Mouse (Mus musculus) heart, adult 2 months (tissue): ENCODE measurements at regions not wholly inside any gene's neighbourhood (a gene's known extent, or its start where the extent isn't known, plus 50 kb on each side); places are given as distances from the start of the nearest gene placed in this dataset.

ENCODE experiments used
- DNase-seq, 2 experiments: peaks; one replicate each; pipeline ENCODE4 v3.0.0; 2021
- H3K27ac ChIP-seq: fragments of 200-600 bp; 2 replicates; pipeline ENCODE4 v1.8.1; 2022
- H3K27me3 ChIP-seq: fragments of 200-500 bp; 2 replicates; pipeline ENCODE4 v1.6.1; 2012; ENCODE audit warnings: mild to moderate bottlenecking, low read length, inconsistent platforms, mixed read lengths; ENCODE audit not compliant: control insufficient read depth, insufficient read depth
- H3K36me3 ChIP-seq: fragments of 200-500 bp; 2 replicates; pipeline ENCODE4 v1.6.1; 2012; ENCODE audit warnings: low read length, inconsistent platforms; ENCODE audit not compliant: control insufficient read depth, insufficient read depth
- H3K4me1 ChIP-seq: fragments of 200-500 bp; 2 replicates; pipeline ENCODE4 v1.6.1; 2011; ENCODE audit warnings: low read length; ENCODE audit not compliant: control insufficient read depth, insufficient read depth
- H3K4me3 ChIP-seq: fragments of 200-600 bp; 2 replicates; pipeline ENCODE4 v1.8.1; 2022
- H3K79me2 ChIP-seq: fragments of 200-500 bp; replicated peaks from 2 replicates; pipeline ENCODE4 v1.6.1; 2012; ENCODE audit warnings: mild to moderate bottlenecking, inconsistent platforms, low read length, moderate library complexity, mixed read lengths; ENCODE audit not compliant: control insufficient read depth, insufficient read depth
- H3K9ac ChIP-seq: fragments of 200-500 bp; 2 replicates; pipeline ENCODE4 v1.6.1; 2012; ENCODE audit warnings: low read depth, mild to moderate bottlenecking, control low read depth, inconsistent platforms, low read length, mixed read lengths
- CTCF ChIP-seq: fragments of 200-600 bp; IDR thresholded peaks from 2 replicates; pipeline ENCODE4 v1.8.1; 2022; ENCODE audit warnings: antibody characterized with exemption, mild to moderate bottlenecking, moderate library complexity
- EP300 ChIP-seq: fragments of 200-500 bp; IDR thresholded peaks from 2 replicates; pipeline ENCODE4 v1.6.1; 2011; ENCODE audit warnings: low read depth, low read length, control low read depth; ENCODE audit not compliant: insufficient read depth
- POLR2A ChIP-seq: fragments of 200-500 bp; IDR thresholded peaks from 2 replicates; pipeline ENCODE4 v1.6.1; 2011; ENCODE audit warnings: mild to moderate bottlenecking, low read depth, low read length, control low read depth; ENCODE audit not compliant: insufficient read depth
- WGBS: fragments of 180-500 bp; shearing (Covaris S2); methylation state at CpG from one replicate; pipeline ENCODE4 v1.1.7; 2018; 5-methylcytosine and 5-hydroxymethylcytosine counted together
- intact Hi-C: fragments of 180-260 bp; cut with DNase I; formaldehyde crosslinking; loops from one replicate; pipeline ENCODE4 v1.15.1; 2025

DNA sequence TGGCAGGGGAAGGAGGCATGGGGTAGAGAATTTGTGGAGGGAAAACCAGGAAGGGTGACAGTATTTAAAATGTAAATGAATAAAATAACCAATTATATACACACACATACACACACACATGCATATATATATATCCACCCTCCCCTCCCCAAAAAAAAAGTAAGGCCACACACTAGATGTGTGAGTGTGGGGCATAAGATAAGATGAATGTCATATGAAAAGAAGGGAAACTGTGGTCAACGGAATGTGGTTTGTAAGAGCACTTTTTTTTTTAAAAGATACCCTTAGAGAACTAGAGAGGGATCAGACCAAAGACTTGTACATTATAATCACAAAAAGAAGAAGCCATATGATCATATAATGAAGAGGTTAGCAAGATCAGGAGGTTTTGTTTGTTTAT is 540.0 kb upstream of the Vstm2a start:
- H3K27ac ChIP-seq = no peak overlapping the region
- H3K9ac ChIP-seq = no peak overlapping the region
- no peak for DNase-seq
- TF ChIP-seq CTCF = no peak
- TF ChIP-seq EP300 = no peak
- no peak for TF ChIP-seq POLR2A
- no peak overlapping the region for H3K4me3 ChIP-seq
- no peaks in the 10 kb centered on the region for H3K27me3 ChIP-seq
- intact Hi-C loops = no loop called here
- no peaks in the 10 kb centered on the region for H3K79me2 ChIP-seq
- no peaks in the 10 kb centered on the region for H3K36me3 ChIP-seq
- no peaks in the 10 kb centered on the region for H3K4me1 ChIP-seq
- WGBS = 66% methylated on average over 1 of the region's 1 CpGs

DNA sequence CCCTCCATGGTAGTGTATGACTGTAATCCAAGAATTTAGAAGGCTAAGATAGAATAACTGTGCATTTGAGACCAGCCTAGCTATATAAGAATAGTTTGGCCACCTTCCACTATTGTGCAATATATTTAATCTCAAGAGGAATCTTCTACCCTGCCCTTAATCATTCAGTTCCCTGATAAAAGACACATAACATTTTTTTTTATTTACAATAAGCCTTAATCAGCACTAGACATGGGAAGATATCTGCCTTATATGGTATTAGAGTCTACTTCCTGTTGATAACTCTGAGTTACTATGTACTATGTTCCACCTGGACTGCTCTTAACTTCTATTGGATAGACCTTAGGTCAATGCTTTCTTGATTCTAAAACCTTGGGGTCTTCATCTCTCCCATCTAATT is 519.9 kb upstream of the Vstm2a start:
- Histone ChIP-seq H3K27me3 (no peaks in the 10 kb centered on the region), H3K4me1 (no peaks in the 10 kb centered on the region), H3K27ac (no peak overlapping the region), H3K36me3 (no peaks in the 10 kb centered on the region), H3K9ac (no peak overlapping the region), H3K79me2 (no peaks in the 10 kb centered on the region), H3K4me3 (no peak overlapping the region)
- DNase-seq = no peak
- TF ChIP-seq CTCF (no peak), POLR2A (no peak), EP300 (no peak)
- intact Hi-C loops = no loop called here

DNA sequence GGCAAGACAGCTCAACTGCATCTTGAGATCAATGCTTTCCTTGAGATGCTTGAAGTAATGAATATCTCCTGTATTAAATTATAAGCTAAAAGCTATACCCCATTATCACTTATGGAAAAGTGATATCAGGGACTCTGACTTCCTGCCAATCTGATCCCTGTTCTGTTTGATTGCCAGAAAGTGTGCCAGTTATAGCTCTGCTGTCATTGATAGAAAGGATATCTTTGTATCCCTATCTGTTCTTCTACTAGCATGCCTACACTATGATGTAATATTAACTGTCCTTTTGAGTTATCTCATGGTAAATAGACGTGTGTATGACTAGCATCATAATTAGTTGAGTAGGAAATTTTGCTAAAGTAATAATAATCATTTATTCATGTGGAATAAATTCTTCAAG is 501.5 kb upstream of the Vstm2a start:
- H3K79me2 ChIP-seq = no peaks in the 10 kb centered on the region
- no peak overlapping the region for H3K27ac ChIP-seq
- TF ChIP-seq EP300 (no peak), POLR2A (no peak)
- no peak overlapping the region for H3K4me3 ChIP-seq
- WGBS = 26% methylated on average over 1 of the region's 1 CpGs
- H3K4me1 ChIP-seq = no peaks in the 10 kb centered on the region
- no peak for DNase-seq
- intact Hi-C loops = no loop called here
- no peak overlapping the region for H3K9ac ChIP-seq
- H3K27me3 ChIP-seq = no peaks in the 10 kb centered on the region; the same call in 1 of the 2 replicates
- no peaks in the 10 kb centered on the region for H3K36me3 ChIP-seq

DNA sequence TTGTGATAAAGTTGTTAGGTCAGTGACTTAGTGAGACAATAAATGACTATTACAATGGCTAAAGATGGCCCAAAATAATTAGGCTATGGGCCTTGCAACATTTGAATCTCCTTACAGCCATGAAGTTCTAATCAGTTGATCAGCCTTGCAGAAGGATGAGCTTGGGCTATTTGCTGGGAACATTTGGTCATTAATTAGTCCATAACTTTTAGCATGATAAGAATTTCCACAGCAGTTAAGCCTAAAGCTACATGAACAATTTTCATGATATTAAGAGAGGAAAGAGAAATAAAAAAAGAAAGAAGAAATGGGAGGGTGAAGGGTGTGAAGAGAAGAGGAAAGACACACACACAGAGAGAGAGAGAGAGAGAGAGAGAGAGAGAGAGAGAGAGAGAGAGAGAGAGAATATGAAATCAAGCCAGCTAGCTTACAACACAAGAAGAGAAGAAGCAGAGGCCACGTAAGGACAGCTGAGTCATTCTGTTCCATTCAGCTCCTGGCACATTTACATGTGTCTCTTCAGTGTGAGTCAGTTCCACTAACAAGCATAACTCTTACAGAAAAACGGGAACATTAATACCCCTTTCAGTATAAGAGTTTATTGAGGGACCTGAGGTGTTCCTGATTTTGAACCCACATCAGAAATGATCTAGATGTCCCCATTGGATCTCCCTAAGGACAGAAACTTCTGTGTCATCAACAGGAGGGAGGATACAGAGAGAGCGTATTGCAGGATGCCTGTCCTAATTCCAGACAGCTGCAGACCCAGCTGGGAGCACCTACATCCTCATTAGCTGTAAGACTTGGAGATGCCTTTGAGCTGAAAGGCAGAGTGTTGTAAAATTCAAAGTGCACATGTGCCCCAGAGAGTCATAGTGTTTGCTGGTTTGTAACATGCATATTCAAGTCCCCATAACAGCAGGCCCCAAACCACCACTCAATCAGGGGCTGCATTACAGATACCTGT is 487.6 kb upstream of the Vstm2a start:
- Histone ChIP-seq H3K27ac (no peak overlapping the region; the same call in 1 of the 2 replicates), H3K36me3 (no peaks in the 10 kb centered on the region), H3K4me3 (no peak overlapping the region), H3K79me2 (no peaks in the 10 kb centered on the region), H3K4me1 (no peaks in the 10 kb centered on the region), H3K9ac (no peak overlapping the region), H3K27me3 (no peaks in the 10 kb centered on the region)
- peak in 1 of 2 experiments; percentile 20 for DNase-seq
- intact Hi-C loops = no loop called here
- WGBS = 44% methylated on average over 3 of the region's 3 CpGs
- TF ChIP-seq CTCF (no peak), POLR2A (no peak), EP300 (no peak)
